Mouse (Mus musculus) neutrophil, adult 5-6 weeks (primary cell): ENCODE measurements around the gene Lrba. TPM values are rescaled to one million over a fixed set of nuclear protein-coding genes. Genes with fewer than 3 reads are reported as not detected.

ENCODE experiments used
- ATAC-seq: fragments of 151-379, 151-347 bp; 2 replicates; pipeline ENCODE4 v1.8.0; 2017; ENCODE audit warnings: mild to moderate bottlenecking, moderate TSS enrichment; ENCODE audit not compliant: insufficient number of reproducible peaks, poor library complexity, low FRiP score, severe bottlenecking; ENCODE audit errors: extremely low read depth
- total RNA-seq: library from RNA; stranded (forward); fragments of 200-1000 nt; gene quantifications from 2 replicates; pipeline ENCODE4 v1.2.3, GENCODE M21; 2017

Gene Lrba
- total RNA-seq, 1 experiment from 2014 or later = 59.2 TPM

DNA sequence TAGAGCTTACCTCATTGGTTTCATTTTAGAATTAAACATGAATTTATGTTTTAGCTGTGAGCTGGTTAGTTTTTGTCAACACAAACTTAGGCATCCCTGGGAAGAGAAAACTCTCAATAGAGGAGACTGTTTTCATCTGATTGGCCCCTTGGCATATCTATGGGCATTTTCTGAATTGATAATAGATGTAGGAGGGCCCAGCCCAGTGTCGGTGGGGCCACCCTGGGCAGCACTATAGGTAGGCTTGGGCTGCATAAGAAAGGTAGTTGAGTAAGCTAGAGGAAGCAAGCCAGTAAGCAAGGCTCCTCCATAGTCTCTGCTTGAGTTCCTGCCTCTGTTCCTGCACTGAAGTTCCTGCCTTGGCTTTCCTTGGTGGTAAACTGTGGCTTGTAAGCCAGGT, 26.7 kb downstream of the Lrba start:
- ATAC-seq = no peak

DNA sequence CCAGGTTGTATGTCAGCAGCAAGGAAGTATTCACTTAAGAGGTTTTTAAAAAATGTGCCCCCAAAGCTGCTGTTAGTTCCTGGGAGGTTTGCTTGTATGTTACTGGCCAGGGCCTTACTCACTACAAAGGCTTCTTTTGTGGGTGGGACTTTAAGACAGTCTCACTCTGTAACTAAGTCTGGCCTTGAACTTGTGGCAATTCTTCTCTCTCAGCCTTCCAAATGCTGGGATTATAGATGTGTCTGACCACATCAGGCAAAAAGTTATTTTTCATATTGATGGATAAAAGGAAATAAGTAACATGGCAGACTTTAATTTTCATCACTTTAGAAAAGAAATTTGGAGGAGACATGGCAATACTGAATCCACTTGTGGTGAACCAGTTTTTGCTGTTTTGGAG, 28.1 kb downstream of the Lrba start:
- no peak for ATAC-seq

DNA sequence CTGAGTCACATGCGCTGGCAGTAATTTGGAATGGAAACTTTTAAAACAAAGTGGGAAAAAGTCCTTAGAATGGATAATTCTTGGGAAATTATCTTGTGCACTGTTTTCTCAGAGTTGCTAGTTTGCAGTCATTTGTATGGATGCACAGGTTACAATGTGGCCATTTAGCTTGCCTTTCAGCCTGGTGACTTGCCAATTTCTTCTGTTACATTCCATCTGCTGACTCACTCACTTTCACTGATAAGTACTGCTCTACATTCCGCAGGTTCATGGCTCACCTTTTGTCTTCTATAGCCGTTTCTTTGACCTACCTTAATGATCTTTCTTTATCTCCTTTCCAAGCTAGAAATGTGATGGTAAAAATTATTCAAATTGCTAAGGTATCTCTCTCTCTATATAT, 28.6 kb downstream of the Lrba start:
- ATAC-seq = no peak

DNA sequence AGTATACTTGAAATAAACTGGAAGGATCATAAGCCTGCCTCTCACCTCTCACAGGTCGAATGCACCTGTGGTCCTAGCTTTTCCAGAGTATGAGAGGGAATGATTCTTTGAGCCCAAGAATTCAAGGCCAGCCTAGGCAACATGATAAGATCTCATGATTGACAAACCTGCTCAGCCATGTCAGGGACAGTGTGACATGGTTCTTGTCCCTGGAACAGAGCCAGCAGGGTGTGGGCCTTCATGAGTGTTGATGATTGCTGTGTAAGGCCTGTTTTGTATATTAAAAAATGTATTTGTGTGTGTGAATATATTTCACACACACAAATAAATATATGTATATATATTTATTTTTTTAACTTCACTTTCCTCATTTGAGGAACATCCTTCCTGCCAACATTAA, 29.3 kb downstream of the Lrba start:
- ATAC-seq = no peak

DNA sequence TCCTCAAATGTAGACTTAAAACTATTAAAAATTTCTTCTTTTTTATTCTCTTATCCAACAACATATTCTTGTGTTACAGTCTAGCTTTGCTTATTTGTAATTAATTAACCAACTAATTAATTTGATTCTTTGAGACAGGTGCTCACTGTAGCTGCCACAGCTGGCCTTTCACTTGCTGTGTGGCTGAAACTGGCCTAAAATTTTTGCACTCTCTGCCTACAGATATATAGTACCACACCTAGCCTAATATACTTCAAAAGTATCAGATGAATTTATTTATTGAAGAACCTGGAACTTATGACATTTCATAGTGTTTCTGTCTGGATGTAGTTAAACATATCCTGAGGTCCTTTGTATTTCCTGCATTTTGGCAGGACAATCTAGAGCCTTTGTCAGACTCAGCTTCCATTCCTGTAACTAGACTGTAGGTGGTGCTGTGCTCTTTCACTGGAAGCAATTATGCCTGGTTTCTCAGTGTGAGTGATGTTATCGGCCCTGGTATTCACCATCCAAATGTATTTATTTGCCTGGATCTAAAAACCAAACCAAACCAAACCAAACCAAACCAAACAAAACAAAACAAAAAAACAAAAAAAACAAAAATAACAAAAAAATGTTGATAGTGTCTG, 43.7 kb downstream of the Lrba start:
- peak; percentile 41; the same call in 1 of the 2 replicates for ATAC-seq

DNA sequence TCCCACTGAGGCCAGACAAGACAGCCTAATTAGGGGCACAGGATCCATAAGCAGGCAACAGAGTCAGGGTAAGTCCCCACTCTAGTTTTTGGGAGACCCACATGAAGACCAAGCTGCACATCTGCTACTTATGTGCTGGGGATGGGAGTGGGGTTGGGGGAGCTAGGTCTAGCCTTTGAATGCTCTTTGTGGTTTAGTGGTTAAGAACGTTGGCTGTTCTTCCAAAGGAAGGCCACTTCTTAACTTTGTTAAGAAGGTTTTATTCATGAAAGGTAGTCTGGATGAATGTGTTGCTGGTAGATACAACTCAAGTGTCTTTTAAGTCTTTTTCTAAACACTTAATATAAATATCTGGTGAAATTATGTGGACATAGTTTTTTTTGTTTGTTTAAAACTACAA, 51.2 kb downstream of the Lrba start:
- no peak for ATAC-seq

DNA sequence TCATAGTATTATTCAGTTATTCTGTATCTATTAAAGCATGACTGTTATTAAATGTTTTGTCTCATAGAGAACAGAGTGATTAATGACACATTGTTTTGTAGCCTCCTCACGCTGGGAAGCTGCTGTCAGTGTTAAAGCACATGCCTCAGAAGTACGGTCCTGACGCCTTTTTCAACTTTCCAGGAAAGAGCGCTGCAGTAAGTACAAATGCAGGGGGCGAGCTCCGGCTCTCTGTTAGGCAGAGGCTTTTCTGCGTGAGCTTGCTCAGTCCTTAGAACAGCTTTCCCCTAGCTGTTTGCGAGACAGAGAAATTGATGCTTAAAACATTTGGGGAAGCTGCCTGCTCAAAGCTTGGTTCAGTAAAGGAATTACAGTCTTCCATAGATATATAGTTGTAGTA, 66.8 kb downstream of the Lrba start:
- no peak for ATAC-seq

DNA sequence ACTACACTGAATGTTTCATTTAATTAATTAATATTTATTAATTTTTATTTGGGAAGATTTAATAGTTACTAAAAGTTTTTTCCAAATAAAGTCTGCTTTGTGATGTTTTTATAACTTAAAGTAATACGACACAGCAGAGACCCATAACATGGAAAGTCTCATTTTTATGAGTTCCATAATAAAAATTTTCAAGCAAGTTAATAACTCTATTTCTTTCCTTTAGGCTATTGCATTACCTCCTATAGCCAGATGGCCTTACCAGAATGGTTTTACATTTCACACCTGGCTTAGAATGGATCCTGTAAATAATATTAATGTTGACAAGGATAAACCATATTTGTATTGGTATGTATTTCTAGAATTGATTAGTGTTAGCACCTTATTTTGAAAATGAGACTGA, 70.4 kb downstream of the Lrba start:
- ATAC-seq = no peak

DNA sequence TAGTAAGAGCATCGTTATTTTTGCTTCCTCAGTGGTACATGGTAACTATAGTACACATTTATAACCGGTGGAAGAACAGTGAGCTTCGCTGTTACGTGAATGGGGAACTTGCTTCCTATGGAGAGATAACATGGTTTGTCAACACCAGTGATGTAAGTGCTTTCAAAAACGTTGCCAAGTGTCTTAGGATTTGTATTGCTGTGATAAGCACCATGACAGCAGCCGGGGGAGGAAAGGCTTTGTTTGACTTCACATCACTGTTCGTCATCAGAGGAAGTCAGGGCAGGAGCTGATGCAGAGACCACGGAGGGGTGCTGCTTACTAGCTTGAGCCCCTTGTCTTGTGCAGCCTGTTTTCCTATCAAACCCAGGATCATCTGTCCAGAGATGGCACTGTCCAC, 71.7 kb downstream of the Lrba start:
- no peak for ATAC-seq

DNA sequence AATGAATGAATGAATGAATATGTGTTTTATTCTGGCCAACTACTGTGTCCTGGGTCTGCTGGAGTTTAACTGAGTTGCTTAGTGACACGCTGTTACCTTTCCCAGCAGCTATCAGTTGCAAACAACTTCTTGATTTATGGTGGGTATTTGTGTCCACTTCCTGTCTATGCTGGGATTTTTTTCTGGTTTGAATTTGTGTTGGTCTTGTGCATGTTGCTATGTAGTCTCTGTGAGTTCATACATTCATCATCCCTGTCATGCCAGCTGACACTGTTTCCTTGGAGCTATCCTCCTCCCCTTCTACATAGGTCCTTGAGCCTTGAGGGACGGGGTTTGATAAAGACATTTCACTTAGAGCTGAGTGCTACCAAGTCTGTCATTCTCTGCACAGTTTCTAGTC, 84.4 kb downstream of the Lrba start:
- ATAC-seq = no peak

DNA sequence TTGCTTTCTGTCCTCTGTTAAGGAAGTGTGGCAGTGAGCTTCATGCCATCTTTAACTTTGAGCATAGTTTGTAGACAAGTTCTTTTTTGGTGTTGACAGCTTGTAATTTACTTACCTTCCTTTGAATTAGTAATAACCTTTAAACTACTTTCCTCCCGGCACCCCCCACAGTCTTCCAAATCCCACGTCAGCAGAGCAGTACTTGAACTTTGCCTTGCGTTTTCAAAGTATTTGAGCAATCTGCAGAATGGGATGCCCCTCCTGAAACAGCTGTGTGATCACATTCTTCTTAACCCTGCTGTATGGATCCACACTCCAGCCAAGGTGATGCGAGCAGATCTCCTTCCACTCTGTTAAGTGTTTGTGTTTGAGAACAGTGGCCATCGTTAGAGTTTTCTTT, 85.7 kb downstream of the Lrba start:
- no peak for ATAC-seq

DNA sequence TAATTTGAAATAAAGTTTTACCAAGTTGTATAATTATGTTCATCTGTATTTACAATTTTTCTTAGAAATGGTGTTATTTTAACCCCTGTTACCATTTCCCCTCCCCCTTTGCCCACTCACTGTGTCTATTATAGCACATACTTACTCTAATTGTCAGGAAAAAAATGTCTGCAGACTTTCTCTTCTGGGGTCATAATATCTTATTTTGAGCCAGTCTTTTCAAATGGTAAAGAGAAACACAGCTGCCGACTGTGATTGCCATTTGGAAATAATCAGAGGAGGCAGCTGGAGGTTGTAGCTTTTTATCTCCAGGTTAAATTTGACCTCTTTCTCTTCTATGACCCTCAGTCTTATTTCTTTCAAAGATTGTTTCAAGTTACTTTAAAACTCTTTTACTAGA, 86.9 kb downstream of the Lrba start:
- ATAC-seq = no peak

DNA sequence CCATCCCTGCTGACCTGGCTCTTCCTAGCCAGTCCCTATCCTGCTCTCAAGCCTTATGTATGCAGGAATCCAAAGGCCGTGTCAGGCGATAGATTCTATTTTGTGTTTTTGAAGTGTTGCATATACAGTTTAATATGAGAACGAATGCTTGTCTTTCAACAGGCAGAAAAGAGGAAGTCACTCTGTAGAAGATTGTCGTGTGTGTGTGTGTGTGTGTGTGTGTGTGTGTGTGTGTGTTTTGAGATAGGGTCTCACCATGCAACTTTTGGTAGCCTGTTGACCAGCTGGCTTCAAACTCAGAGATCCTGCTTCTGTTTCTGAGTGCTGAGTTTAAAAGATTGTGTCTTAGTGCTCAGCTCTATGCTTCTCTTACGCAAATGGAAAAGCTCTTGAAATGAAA, 93.2 kb downstream of the Lrba start:
- no peak for ATAC-seq

DNA sequence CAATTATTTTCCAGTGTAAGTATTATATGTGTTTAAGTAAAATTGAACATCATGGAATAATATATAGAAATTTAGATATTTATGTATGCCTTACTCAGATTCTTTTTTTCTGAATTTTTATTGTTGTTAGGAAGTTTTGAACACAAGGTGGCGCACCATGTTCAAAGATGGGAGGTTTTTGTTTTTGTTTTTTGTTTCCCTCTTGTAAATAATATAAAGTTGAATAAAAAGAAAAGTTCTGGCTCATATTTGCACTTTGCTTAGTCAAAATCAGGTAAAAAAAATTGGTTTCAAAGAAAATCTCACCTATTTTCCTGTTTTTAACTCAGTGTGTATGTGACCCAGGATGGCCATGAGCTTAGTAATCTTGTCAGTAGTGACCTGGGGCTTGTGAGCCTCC, 104.1 kb downstream of the Lrba start:
- ATAC-seq = no peak

DNA sequence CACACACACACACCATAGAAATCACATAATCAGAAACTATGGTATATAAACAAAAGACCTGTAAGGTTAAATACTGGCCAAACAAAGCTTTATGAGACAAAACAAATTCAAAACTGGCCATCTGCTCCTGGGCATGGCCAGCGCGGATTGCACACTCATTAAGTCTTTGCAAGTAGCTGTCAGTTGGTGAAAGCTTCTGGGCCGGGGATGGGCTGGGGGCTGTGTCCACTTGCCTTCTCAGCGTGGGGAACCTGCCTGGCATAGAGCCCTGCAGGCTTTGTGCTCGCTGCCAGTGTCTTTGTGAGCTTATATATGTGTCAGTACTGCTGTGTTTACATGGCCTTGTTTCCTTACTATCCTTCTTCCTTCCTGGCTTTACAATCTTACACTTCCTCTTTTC, 118.8 kb downstream of the Lrba start:
- ATAC-seq = no peak

DNA sequence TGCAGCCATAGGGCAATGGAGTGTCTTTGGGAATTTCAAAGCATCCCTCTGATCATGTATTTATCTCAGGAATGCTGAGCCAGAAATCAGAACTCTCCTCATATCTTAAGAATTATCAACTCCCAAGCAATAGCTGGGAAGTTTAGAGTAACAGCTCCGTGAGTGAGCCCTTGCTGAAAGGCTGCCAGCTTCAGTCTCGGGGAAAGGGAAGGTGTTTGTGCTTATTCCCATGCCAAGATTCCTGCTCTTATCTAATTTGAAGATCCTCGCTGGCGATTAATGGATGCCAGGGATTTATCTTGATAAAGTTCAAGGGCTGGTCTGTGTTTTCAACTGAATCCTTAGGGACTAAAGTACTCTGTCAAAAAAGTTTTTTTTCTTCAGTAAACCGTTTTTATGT, 138.0 kb downstream of the Lrba start:
- ATAC-seq = no peak

DNA sequence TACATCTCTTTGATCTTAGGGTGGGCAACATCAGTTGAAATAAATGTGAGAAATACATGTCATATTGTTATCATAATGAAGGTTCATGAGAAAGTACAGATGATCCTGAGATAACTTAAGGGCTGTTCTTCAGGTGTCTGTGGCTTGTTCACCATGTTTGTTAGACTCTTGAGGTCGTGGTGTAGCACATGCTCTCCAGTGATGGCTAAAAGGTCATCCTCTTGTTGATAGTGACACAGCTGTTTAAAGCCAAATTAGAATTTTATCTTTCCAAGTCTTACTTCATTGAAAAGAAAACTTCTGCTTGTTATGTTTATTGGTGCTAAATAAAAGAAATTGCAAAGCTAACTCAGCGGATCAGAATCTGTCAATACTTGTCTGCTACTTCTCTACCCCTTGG, 147.0 kb downstream of the Lrba start:
- ATAC-seq = no peak

DNA sequence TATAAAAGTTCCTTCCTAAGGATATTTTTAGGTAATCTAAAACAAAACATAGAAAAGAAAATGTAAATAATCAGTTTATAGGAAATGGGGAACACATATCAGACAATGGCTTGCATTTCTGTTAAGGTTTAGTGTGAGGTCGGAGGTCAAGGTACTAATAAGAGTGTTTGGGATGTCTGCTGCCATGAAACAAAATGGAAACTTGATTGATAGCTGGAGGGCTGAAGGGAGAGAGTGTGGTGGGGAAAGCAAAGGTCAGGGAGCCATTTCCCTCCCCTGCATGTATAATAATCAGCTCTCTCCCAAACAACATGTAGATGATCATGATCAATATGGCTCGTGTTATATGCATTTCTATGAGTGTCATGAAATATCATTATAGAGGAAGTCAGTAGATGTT, 150.8 kb downstream of the Lrba start:
- ATAC-seq = no peak

DNA sequence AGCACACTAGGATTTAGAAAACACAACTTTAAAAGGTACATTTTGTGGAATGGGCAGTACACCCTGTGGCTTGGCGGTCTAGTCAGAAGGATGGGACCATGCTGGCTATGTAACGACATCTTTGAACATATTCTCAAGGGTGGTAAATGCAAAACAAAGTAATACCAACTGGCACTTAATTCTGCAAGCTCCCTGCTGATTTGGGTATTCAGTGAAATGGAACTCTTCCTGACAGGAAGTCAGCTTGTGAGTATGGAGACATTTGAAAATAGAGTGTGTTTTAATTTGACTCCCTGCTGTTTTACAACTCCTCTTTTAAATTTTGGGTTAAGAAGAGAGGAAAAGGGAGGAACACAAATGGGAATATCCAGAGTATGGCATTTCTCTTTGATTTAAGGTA, 158.1 kb downstream of the Lrba start:
- ATAC-seq = no peak

DNA sequence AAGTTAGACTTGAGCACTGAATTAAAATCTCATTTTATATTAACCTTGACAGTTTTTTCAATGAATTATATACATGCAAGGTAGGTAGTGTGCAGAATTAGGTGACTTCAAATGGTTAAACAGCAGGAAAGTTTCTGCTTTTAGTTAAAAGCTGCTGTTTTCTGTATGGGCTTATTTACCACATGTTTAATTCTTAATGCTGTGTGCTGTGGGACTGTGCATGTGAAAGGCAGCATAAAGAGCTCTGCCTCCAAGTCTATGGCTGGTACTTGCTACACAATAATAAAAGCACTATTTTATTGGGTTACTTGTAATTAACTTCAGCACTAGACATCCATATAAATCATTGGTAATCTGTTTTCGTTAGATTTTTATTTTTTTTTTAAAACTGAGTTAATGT, 160.6 kb downstream of the Lrba start:
- ATAC-seq = no peak

DNA sequence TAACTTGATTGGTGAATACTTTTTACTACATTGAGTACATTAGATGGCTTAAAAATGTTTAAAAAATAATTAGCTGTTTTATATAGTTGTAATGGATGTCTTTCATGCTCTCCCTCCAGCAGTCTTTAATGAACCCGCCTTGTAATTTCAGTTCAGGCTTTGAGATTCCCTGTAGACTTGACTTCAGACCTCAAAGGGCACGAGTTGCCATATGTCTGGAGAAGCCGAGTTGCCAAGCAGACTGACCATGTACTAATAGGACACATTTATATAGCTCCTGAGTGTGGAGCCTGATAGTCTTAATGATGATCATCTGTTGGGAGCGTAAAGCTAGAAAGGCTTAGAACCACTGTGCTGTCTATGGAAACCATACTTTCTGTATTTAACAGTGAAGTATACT, 161.8 kb downstream of the Lrba start:
- ATAC-seq = no peak

DNA sequence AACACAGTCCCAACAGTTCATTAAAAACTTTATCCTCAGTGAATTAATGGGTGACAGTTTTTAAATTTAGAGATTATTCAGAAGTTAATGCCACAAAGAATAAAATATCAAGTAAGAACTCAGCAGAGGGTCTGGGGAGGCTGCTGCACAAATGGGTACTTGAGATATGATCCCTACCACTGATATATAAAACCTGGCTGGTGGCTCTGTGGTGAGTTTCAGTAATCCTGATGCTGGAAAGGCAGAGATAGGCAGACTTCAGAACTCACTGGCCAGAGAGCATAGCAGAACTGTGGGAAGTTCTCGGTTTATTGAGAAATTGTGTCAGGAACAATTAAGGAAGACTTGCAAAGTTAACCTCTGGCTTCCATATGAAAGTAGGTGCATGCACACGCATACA, 199.3 kb downstream of the Lrba start:
- ATAC-seq = no peak
